Mouse (Mus musculus): ENCODE results near the gene Cdrt4. TPM values are rescaled to one million over a fixed set of nuclear protein-coding genes. Genes with fewer than 3 reads are reported as not detected.

The Cdrt4 gene
- polyA plus RNA-seq, 1 experiment = not detected

- no peak overlapping the region for H3K27ac ChIP-seq (ENCODE audit: insufficient read depth, low read length)
- no peak overlapping the region for H3K4me3 ChIP-seq (ENCODE audit: insufficient read depth, low read length)
- TF ChIP-seq POLR2A (IDR thresholded peaks at IDR 0.05; ENCODE audit: extremely low read depth, insufficient read depth, low read length) (no peak), CTCF (IDR thresholded peaks at IDR 0.05; ENCODE audit: extremely low read depth, insufficient read depth, low read length) (no peak)
- peaks cover 1% of the 10 kb centered on the region; the same call in 1 of the 2 replicates for H3K4me1 ChIP-seq (ENCODE audit: control insufficient read depth, insufficient read depth, low read length)
These were observed 35.6 kb downstream of the Cdrt4 start for GRCm38 (mm10) chr11:62986578-62986977.

GRCm38 (mm10) chr11:62990150-62990685 is 39.2 kb downstream of the Cdrt4 start:
- TF ChIP-seq POLR2A (IDR thresholded peaks at IDR 0.05; ENCODE audit: extremely low read depth, insufficient read depth, low read length) (no peak), CTCF (IDR thresholded peaks at IDR 0.05; ENCODE audit: extremely low read depth, insufficient read depth, low read length) (no peak)
- Histone ChIP-seq H3K4me3 (ENCODE audit: insufficient read depth, low read length) (no peak overlapping the region), H3K4me1 (ENCODE audit: control insufficient read depth, insufficient read depth, low read length) (no peaks in the 10 kb centered on the region), H3K27ac (ENCODE audit: insufficient read depth, low read length) (no peak overlapping the region)

GRCm38 (mm10) chr11:62990811-62991210 is 39.8 kb downstream of the Cdrt4 start:
- no peak overlapping the region for H3K4me3 ChIP-seq (ENCODE audit: insufficient read depth, low read length)
- no peak overlapping the region for H3K27ac ChIP-seq (ENCODE audit: insufficient read depth, low read length)
- no peak for TF ChIP-seq POLR2A (IDR thresholded peaks at IDR 0.05; ENCODE audit: extremely low read depth, insufficient read depth, low read length)
- no peak for TF ChIP-seq CTCF (IDR thresholded peaks at IDR 0.05; ENCODE audit: extremely low read depth, insufficient read depth, low read length)
- no peaks in the 10 kb centered on the region for H3K4me1 ChIP-seq (ENCODE audit: control insufficient read depth, insufficient read depth, low read length)

GRCm38 (mm10) chr11:62992545-62993242 is 41.7 kb downstream of the Cdrt4 start:
- H3K4me3 ChIP-seq (ENCODE audit: insufficient read depth, low read length) = no peak overlapping the region
- H3K27ac ChIP-seq (ENCODE audit: insufficient read depth, low read length) = no peak overlapping the region
- peaks cover 2% of the 10 kb centered on the region; the same call in 1 of the 2 replicates for H3K4me1 ChIP-seq (ENCODE audit: control insufficient read depth, insufficient read depth, low read length)
- no peak for TF ChIP-seq CTCF (IDR thresholded peaks at IDR 0.05; ENCODE audit: extremely low read depth, insufficient read depth, low read length)
- no peak for TF ChIP-seq POLR2A (IDR thresholded peaks at IDR 0.05; ENCODE audit: extremely low read depth, insufficient read depth, low read length)

- no peak overlapping the region for H3K4me3 ChIP-seq (ENCODE audit: insufficient read depth, low read length)
- peaks cover 2% of the 10 kb centered on the region; the same call in 1 of the 2 replicates for H3K4me1 ChIP-seq (ENCODE audit: control insufficient read depth, insufficient read depth, low read length)
- no peak for TF ChIP-seq POLR2A (IDR thresholded peaks at IDR 0.05; ENCODE audit: extremely low read depth, insufficient read depth, low read length)
- TF ChIP-seq CTCF (IDR thresholded peaks at IDR 0.05; ENCODE audit: extremely low read depth, insufficient read depth, low read length) = no peak
- H3K27ac ChIP-seq (ENCODE audit: insufficient read depth, low read length) = no peak overlapping the region
These were observed 44.2 kb downstream of the Cdrt4 start for GRCm38 (mm10) chr11:62995066-62995754.

GRCm38 (mm10) chr11:62995755-62996521 is 44.9 kb downstream of the Cdrt4 start:
- no peak for TF ChIP-seq POLR2A (IDR thresholded peaks at IDR 0.05; ENCODE audit: extremely low read depth, insufficient read depth, low read length)
- no peak for TF ChIP-seq CTCF (IDR thresholded peaks at IDR 0.05; ENCODE audit: extremely low read depth, insufficient read depth, low read length)
- H3K4me1 ChIP-seq (ENCODE audit: control insufficient read depth, insufficient read depth, low read length) = peaks cover 2% of the 10 kb centered on the region; the same call in 1 of the 2 replicates
- no peak overlapping the region; the same call in 1 of the 2 replicates for H3K27ac ChIP-seq (ENCODE audit: insufficient read depth, low read length)
- H3K4me3 ChIP-seq (ENCODE audit: insufficient read depth, low read length) = no peak overlapping the region

GRCm38 (mm10) chr11:62996522-62996898 is 45.5 kb downstream of the Cdrt4 start:
- TF ChIP-seq POLR2A (IDR thresholded peaks at IDR 0.05; ENCODE audit: extremely low read depth, insufficient read depth, low read length) (no peak), CTCF (IDR thresholded peaks at IDR 0.05; ENCODE audit: extremely low read depth, insufficient read depth, low read length) (no peak)
- Histone ChIP-seq H3K4me1 (ENCODE audit: control insufficient read depth, insufficient read depth, low read length) (peaks cover 2% of the 10 kb centered on the region; the same call in 1 of the 2 replicates), H3K27ac (ENCODE audit: insufficient read depth, low read length) (no peak overlapping the region; the same call in 1 of the 2 replicates), H3K4me3 (ENCODE audit: insufficient read depth, low read length) (no peak overlapping the region)

- Histone ChIP-seq H3K4me3 (ENCODE audit: insufficient read depth, low read length) (no peak overlapping the region), H3K4me1 (ENCODE audit: control insufficient read depth, insufficient read depth, low read length) (peaks cover 2% of the 10 kb centered on the region; the same call in 1 of the 2 replicates), H3K27ac (ENCODE audit: insufficient read depth, low read length) (no peak overlapping the region)
- TF ChIP-seq CTCF (IDR thresholded peaks at IDR 0.05; ENCODE audit: extremely low read depth, insufficient read depth, low read length) (no peak), POLR2A (IDR thresholded peaks at IDR 0.05; ENCODE audit: extremely low read depth, insufficient read depth, low read length) (no peak)
These were observed 46.2 kb downstream of the Cdrt4 start for GRCm38 (mm10) chr11:62997039-62997717.

Measured in cortical plate, adult 2 months (tissue).